Mouse (Mus musculus): Measurements from ENCODE around the gene Greb1.

GRCm38 (mm10) chr12:16834701-16835100 lies 34.0 kb upstream of the Greb1 start:
- TF ChIP-seq POLR2A (IDR thresholded peaks at IDR 0.05; ENCODE audit: low read depth, low read length) (no peak), CTCF (conservative IDR thresholded peaks at IDR 0.05; ENCODE audit: insufficient read depth, insufficient read length, low read depth, low read length) (no peak)

Measured in kidney, adult 2 months (tissue).